Mouse (Mus musculus): Measurements from ENCODE around the gene Adam12. TPM values are rescaled to one million over a fixed set of nuclear protein-coding genes. Genes with fewer than 3 reads are reported as not detected.

The Adam12 gene
- polyA plus RNA-seq, 1 experiment from 2014 or later: 24.7 TPM

DNA sequence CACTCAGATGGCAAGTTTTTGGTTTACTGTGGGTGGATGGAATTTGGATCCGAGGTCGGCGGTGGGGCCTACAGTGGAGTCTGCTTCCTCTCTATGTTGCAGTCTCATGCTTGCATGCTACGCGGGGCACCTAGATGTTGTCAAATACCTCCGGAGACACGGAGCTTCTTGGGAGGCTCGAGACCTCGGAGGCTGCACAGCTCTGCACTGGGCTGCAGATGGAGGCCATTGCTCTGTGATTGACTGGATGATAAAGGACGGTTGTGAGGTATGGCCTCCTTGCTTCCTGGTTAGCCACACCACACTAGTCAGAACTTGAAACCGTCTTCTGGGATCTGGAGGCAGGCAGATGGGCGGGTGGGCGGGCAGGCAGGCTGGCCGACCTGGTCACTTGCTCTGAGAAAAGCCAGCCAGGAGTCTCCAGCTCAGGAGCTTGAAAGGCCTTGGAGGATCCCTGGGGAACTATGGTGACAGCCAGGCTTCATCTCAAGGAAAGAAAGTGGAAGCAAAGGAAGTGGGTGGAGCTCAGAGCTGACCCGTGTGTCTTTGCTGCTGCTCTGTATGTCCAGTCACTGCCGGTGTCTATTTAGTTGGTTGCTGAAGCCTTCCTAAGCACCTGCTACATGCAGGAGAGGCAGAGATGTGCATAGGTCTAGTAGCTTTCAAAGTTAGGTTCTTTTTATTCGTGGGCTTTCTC is 355.2 kb downstream of the Adam12 start:
- no peak overlapping the region for H3K9ac ChIP-seq (ENCODE audit: low read depth, low read length)
- WGBS: 70% methylated on average over 17 of the region's 17 CpGs
- no peak overlapping the region for H3K4me2 ChIP-seq (ENCODE audit: low read depth, low read length)
- 0 out of 2 replicates have a peak, but pooled peaks cover 6% of the 10 kb centered on the region for H3K4me1 ChIP-seq (ENCODE audit: control insufficient read depth, insufficient read depth, low read length)
- no peaks in the 10 kb centered on the region for H3K36me3 ChIP-seq (ENCODE audit: control insufficient read depth, insufficient read depth, low read length)
- H3K4me3 ChIP-seq (ENCODE audit: low read depth, low read length): no peak overlapping the region
- H3K27ac ChIP-seq (replicated peaks; ENCODE audit: low read depth, low read length): no peak overlapping the region
- H3K27me3 ChIP-seq (replicated peaks; ENCODE audit: control insufficient read depth, insufficient read depth, low read length): no peaks in the 10 kb centered on the region
- H3K9me3 ChIP-seq (ENCODE audit: control insufficient read depth, low read length): no peaks in the 10 kb centered on the region
- DNase-seq (ENCODE audit: low spot score): no peak
- ATAC-seq (ENCODE audit: low read depth): no peak

DNA sequence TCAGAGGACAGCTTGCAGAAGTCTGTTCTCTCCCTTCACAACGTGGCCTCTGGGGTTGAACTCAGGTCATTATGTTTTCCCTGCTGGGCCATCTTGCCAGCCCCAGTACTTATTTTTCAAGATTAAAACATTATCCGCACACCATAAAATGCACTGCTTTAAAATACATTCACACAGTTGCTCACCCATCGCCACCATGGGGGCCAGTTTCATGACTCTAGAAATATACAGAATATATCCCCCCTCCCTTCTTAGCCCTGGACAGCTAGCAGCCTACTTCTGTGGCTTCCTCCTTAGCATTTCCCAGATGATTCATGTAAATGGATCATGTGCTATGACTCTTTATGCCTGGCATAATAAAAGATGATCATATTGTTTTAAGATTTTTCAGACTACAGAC is 355.8 kb downstream of the Adam12 start:
- Histone ChIP-seq H3K27ac (replicated peaks; ENCODE audit: low read depth, low read length) (no peak overlapping the region), H3K36me3 (ENCODE audit: control insufficient read depth, insufficient read depth, low read length) (no peaks in the 10 kb centered on the region), H3K9ac (ENCODE audit: low read depth, low read length) (no peak overlapping the region), H3K4me2 (ENCODE audit: low read depth, low read length) (no peak overlapping the region), H3K4me3 (ENCODE audit: low read depth, low read length) (no peak overlapping the region), H3K9me3 (ENCODE audit: control insufficient read depth, low read length) (no peaks in the 10 kb centered on the region), H3K27me3 (replicated peaks; ENCODE audit: control insufficient read depth, insufficient read depth, low read length) (no peaks in the 10 kb centered on the region), H3K4me1 (ENCODE audit: control insufficient read depth, insufficient read depth, low read length) (0 out of 2 replicates have a peak, but pooled peaks cover 6% of the 10 kb centered on the region)
- ATAC-seq (ENCODE audit: low read depth) (no peak), DNase-seq (ENCODE audit: low spot score) (no peak)
- 68% methylated on average over 3 of the region's 3 CpGs for WGBS

DNA sequence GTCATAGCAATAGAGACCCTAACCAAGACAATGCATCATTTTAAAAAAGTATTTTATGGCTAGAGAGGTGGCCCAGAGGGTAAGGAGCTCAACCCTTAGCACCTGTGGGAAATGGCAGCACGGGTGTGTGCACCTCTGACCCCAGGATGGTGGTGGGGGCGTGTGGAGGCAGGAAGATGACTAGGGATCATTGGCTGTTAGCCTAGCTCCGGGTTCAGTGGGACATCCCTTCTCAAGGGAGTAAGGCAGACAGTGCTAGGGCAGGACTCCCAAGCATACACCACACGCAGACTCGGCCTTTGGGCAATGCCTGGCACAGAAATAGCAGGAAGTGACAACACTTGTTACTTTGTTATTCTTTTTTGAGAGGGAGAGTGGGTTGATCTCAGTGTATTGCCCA is 359.2 kb downstream of the Adam12 start:
- ATAC-seq (ENCODE audit: low read depth): no peak
- no peak for DNase-seq (ENCODE audit: low spot score)
- Histone ChIP-seq H3K27ac (replicated peaks; ENCODE audit: low read depth, low read length) (no peak overlapping the region), H3K4me1 (ENCODE audit: control insufficient read depth, insufficient read depth, low read length) (0 out of 2 replicates have a peak, but pooled peaks cover 2% of the 10 kb centered on the region), H3K4me3 (ENCODE audit: low read depth, low read length) (no peak overlapping the region), H3K9me3 (ENCODE audit: control insufficient read depth, low read length) (no peaks in the 10 kb centered on the region), H3K9ac (ENCODE audit: low read depth, low read length) (no peak overlapping the region), H3K4me2 (ENCODE audit: low read depth, low read length) (no peak overlapping the region), H3K27me3 (replicated peaks; ENCODE audit: control insufficient read depth, insufficient read depth, low read length) (no peaks in the 10 kb centered on the region), H3K36me3 (ENCODE audit: control insufficient read depth, insufficient read depth, low read length) (no peaks in the 10 kb centered on the region)
- 80% methylated on average over 5 of the region's 5 CpGs for WGBS

DNA sequence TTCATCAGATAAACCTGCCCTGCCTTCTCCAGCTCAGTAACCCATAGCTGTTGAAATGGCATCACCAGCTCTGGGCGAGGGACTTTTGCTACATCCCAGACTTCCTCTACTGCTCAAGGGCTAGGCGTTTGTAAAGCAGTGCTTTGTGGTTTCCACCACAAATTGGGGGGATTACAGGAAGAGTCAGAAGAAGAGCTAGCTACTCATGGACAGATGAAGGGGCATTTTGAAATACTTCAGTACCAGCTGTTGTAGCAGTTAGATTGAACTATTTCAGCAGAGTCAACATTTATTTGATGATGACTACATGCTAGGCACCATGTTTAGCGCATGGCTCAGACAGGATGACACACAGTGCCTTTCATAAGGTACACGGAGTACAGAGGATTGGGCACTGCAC is 361.7 kb downstream of the Adam12 start:
- no peak overlapping the region for H3K4me3 ChIP-seq (ENCODE audit: low read depth, low read length)
- no peak overlapping the region for H3K9ac ChIP-seq (ENCODE audit: low read depth, low read length)
- 85% methylated on average over 4 of the region's 4 CpGs for WGBS
- no peak overlapping the region for H3K4me2 ChIP-seq (ENCODE audit: low read depth, low read length)
- H3K4me1 ChIP-seq (ENCODE audit: control insufficient read depth, insufficient read depth, low read length): no peaks in the 10 kb centered on the region
- H3K9me3 ChIP-seq (ENCODE audit: control insufficient read depth, low read length): no peaks in the 10 kb centered on the region
- H3K27me3 ChIP-seq (replicated peaks; ENCODE audit: control insufficient read depth, insufficient read depth, low read length): no peaks in the 10 kb centered on the region
- ATAC-seq (ENCODE audit: low read depth) (no peak), DNase-seq (ENCODE audit: low spot score) (no peak)
- H3K27ac ChIP-seq (replicated peaks; ENCODE audit: low read depth, low read length): no peak overlapping the region
- no peaks in the 10 kb centered on the region for H3K36me3 ChIP-seq (ENCODE audit: control insufficient read depth, insufficient read depth, low read length)

DNA sequence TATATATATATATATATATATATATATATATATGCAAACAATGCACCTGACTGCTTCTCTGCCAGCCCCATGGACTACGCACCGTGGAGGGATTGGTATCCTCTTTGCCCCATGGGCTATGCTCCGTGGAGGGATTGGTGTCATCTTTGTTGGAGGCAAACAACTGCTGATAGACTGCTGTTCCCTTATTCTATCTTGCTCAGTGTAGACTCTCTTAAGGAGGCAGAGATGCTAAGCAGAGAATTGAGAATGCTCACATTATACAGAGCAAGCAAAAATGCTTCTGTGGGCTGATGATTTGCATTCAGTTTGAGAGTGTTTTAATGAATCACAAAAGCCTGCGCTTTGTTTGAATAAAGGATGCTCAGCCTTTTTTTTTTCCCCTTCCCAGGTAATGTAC is 368.3 kb downstream of the Adam12 start:
- H3K27ac ChIP-seq (replicated peaks; ENCODE audit: low read depth, low read length): no peak overlapping the region
- no peaks in the 10 kb centered on the region for H3K9me3 ChIP-seq (ENCODE audit: control insufficient read depth, low read length)
- no peaks in the 10 kb centered on the region for H3K27me3 ChIP-seq (replicated peaks; ENCODE audit: control insufficient read depth, insufficient read depth, low read length)
- 85% methylated on average over 4 of the region's 4 CpGs for WGBS
- H3K4me3 ChIP-seq (ENCODE audit: low read depth, low read length): no peak overlapping the region
- ATAC-seq (ENCODE audit: low read depth) (no peak), DNase-seq (ENCODE audit: low spot score) (no peak)
- H3K9ac ChIP-seq (ENCODE audit: low read depth, low read length): no peak overlapping the region
- H3K4me2 ChIP-seq (ENCODE audit: low read depth, low read length): no peak overlapping the region
- H3K36me3 ChIP-seq (ENCODE audit: control insufficient read depth, insufficient read depth, low read length): no peaks in the 10 kb centered on the region
- no peaks in the 10 kb centered on the region for H3K4me1 ChIP-seq (ENCODE audit: control insufficient read depth, insufficient read depth, low read length)

DNA sequence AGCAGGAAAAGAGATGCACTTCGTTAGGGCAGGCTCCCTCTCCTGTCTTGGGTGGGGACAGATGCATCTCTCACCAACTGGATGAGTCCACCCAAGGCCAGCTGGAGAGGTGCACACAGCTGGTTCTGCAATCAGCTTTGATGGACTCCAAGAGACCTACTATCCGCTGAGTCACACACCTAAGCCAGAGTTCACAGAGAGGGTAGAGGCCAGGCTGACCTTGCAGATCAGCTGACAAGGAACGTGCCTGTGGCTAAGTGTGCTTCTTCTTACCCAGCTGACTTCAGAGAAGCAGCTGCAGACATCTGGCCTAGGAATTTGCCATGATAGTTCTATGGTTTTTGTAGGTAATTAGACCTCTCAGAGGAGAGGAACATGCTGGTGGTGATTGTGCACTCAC is 368.8 kb downstream of the Adam12 start:
- H3K36me3 ChIP-seq (ENCODE audit: control insufficient read depth, insufficient read depth, low read length): no peaks in the 10 kb centered on the region
- DNase-seq (ENCODE audit: low spot score): no peak
- H3K4me3 ChIP-seq (ENCODE audit: low read depth, low read length): no peak overlapping the region
- no peaks in the 10 kb centered on the region for H3K9me3 ChIP-seq (ENCODE audit: control insufficient read depth, low read length)
- no peak overlapping the region for H3K4me2 ChIP-seq (ENCODE audit: low read depth, low read length)
- no peak overlapping the region for H3K9ac ChIP-seq (ENCODE audit: low read depth, low read length)
- no peaks in the 10 kb centered on the region for H3K27me3 ChIP-seq (replicated peaks; ENCODE audit: control insufficient read depth, insufficient read depth, low read length)
- H3K27ac ChIP-seq (replicated peaks; ENCODE audit: low read depth, low read length): no peak overlapping the region
- H3K4me1 ChIP-seq (ENCODE audit: control insufficient read depth, insufficient read depth, low read length): no peaks in the 10 kb centered on the region
- no peak for ATAC-seq (ENCODE audit: low read depth)
- WGBS: 67% methylated on average over 3 of the region's 3 CpGs

DNA sequence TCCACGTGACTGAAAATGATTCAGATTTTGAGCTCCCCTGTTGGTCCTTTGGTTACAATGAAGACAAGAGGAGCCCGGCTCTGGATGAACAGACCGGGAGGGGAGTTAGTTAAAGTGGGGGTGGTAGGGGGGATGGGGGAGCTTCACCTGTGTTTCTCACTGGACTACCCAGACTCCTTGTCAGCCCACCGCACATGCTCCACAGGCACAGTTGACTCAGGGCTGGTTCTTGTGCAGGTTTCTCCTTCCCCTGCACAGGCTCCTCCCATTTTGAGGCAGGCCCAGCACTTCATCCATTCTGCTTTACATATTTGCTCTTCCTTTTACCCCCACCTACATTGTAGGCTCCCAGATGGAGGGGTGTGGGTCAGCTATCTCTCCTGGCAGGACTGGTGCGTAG is 369.2 kb downstream of the Adam12 start:
- Histone ChIP-seq H3K27ac (replicated peaks; ENCODE audit: low read depth, low read length) (no peak overlapping the region), H3K9me3 (ENCODE audit: control insufficient read depth, low read length) (no peaks in the 10 kb centered on the region), H3K4me3 (ENCODE audit: low read depth, low read length) (no peak overlapping the region), H3K9ac (ENCODE audit: low read depth, low read length) (no peak overlapping the region), H3K27me3 (replicated peaks; ENCODE audit: control insufficient read depth, insufficient read depth, low read length) (no peaks in the 10 kb centered on the region), H3K36me3 (ENCODE audit: control insufficient read depth, insufficient read depth, low read length) (no peaks in the 10 kb centered on the region), H3K4me1 (ENCODE audit: control insufficient read depth, insufficient read depth, low read length) (no peaks in the 10 kb centered on the region), H3K4me2 (ENCODE audit: low read depth, low read length) (no peak overlapping the region)
- DNase-seq (ENCODE audit: low spot score) (no peak), ATAC-seq (ENCODE audit: low read depth) (no peak)
- 77% methylated on average over 5 of the region's 5 CpGs for WGBS

DNA sequence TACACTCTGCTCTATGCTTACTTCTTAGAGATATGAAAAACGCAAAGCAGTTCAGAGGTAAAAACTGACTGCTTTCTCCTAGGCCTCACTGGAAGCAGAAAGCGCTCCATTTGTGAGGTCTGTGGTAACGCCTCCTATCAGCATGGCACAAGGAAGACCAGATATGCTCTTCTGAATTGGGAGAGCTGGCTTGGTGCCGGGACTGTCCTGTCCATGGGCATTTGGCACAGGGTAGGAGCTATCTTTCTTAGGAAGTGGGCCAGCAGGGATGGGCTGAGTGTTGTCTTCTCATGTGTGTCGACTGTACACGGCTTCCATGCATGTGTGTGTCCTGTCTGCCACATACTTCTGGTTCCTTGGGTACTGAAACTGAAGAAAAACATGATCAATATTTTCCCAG is 369.7 kb downstream of the Adam12 start:
- Histone ChIP-seq H3K4me2 (ENCODE audit: low read depth, low read length) (no peak overlapping the region), H3K27me3 (replicated peaks; ENCODE audit: control insufficient read depth, insufficient read depth, low read length) (no peaks in the 10 kb centered on the region), H3K4me1 (ENCODE audit: control insufficient read depth, insufficient read depth, low read length) (no peaks in the 10 kb centered on the region), H3K9ac (ENCODE audit: low read depth, low read length) (no peak overlapping the region), H3K4me3 (ENCODE audit: low read depth, low read length) (no peak overlapping the region), H3K36me3 (ENCODE audit: control insufficient read depth, insufficient read depth, low read length) (no peaks in the 10 kb centered on the region), H3K9me3 (ENCODE audit: control insufficient read depth, low read length) (no peaks in the 10 kb centered on the region), H3K27ac (replicated peaks; ENCODE audit: low read depth, low read length) (no peak overlapping the region)
- ATAC-seq (ENCODE audit: low read depth) (no peak), DNase-seq (ENCODE audit: low spot score) (no peak)
- 92% methylated on average over 6 of the region's 6 CpGs for WGBS

DNA sequence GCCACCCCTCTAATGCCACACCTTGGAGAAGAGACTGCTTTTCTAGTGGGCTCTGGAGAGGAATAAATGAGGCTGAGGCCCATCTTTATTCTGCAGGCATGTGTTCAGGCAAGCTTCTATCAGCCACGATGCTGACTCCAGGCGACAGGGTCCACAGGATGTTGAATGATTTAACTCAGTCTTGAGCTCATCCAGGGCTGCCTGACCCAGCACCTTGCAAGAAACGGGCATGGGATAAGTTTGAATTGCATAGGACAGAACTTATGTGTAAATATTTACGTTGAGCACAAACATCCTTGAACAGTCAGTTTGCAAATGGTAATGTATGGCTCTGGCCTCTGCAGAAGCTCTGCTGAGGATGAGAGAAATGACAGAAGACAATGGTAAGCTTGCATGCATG is 372.4 kb downstream of the Adam12 start:
- no peak overlapping the region for H3K9ac ChIP-seq (ENCODE audit: low read depth, low read length)
- no peak overlapping the region for H3K4me2 ChIP-seq (ENCODE audit: low read depth, low read length)
- no peak overlapping the region for H3K4me3 ChIP-seq (ENCODE audit: low read depth, low read length)
- H3K27me3 ChIP-seq (replicated peaks; ENCODE audit: control insufficient read depth, insufficient read depth, low read length): no peaks in the 10 kb centered on the region
- H3K27ac ChIP-seq (replicated peaks; ENCODE audit: low read depth, low read length): no peak overlapping the region
- ATAC-seq (ENCODE audit: low read depth): no peak
- no peaks in the 10 kb centered on the region for H3K9me3 ChIP-seq (ENCODE audit: control insufficient read depth, low read length)
- H3K4me1 ChIP-seq (ENCODE audit: control insufficient read depth, insufficient read depth, low read length): no peaks in the 10 kb centered on the region
- 78% methylated on average over 4 of the region's 4 CpGs for WGBS
- no peaks in the 10 kb centered on the region for H3K36me3 ChIP-seq (ENCODE audit: control insufficient read depth, insufficient read depth, low read length)
- DNase-seq (ENCODE audit: low spot score): no peak
